Mouse (Mus musculus) ovary, adult 10 weeks (tissue): ENCODE data around the gene Fam243. TPM values are rescaled to one million over a fixed set of nuclear protein-coding genes. Genes with fewer than 3 reads are reported as not detected.

ENCODE experiments used
- polyA plus RNA-seq: library from polyadenylated mRNA; stranded (reverse); fragments of 350-450 nt; fragmentation: Illumina TruSeq; extraction: RNeasy Lipid Tissue Mini Kit (QIAGEN cat#74804); gene quantifications from one replicate; pipeline ENCODE4 v1.2.3, GENCODE M21; 2014

Fam243 gene
- not detected for polyA plus RNA-seq

GRCm38 (mm10) chr16:92321341-92321740 is at the start of gene Fam243:
TSS of gene Fam243 (minus strand) at chr16:92321441.

GRCm38 (mm10) chr16:92359229-92359628 is 38.0 kb upstream of the Fam243 start, which contains the start of gene Kcne1:
TSS of gene Kcne1 (minus strand) at chr16:92359468.

DNA sequence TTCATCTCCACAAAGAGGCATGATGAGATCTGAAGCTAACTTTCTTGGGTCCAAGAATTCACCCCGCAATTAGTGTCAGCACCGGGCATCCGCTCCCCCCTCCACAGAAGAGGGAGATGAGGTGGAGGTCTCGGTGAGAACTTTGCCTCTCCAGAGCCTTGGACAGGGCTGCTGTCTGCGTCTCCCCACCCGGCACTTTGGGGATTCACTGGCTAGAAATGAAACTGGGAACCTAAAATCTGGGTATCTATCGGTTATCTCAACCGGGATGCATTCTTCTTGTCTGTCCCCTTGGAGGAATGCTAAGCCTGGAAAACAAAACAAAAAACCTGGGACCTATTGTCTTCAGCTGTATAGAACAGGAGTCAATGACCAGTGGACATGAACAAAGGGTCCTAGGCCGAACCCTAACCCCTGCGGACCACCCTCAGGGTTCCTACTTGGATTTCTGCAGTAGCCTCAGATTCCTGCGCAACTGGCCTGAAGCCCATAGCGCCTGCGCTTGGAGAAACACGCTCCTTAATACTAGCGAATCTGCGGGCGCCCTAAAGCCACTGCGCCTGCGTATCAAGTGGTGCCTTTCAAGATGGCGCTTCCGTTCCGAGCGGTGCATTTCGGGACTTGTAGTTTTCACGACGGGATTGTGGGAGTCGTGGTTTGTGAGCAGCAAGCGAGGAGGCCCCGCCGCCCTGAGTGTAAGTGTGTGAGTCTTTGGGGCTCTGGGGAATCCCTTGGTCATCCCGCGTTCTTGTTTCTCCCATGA is 20.4 kb downstream of the Fam243 start, which contains the start of gene Smim11:
TSS of gene Smim11 (plus strand) at position 638 of the 763 bp plus-strand sequence.

DNA sequence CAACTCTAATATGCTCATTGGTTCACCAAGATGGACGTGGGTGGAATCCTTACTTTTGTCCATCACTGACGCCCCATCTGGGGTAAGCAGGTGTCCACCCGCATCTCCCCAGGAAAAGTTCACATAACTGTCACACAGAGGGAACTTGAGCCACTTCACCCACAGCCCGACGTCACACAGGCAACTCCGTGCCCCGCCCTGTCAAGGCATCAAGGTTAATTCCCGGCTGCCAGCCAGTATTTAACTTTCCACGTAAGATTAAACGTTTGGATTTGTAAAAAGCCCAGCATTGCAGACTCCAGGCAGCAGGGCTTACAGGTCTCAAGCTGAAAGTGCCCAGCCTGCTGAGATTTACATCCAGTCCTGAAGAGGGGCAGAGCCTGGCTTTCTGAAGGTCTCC is 29.1 kb downstream of the Fam243 start, which contains the start of gene Kcne2:
TSS of gene Kcne2 (plus strand) at position 289 of the 400 bp plus-strand sequence.

Other genes starting within 250 kb of the Fam243 start
- 12.8 TPM for gene Kcne2, start 29.1 kb downstream of the Fam243 start, polyA plus RNA-seq
- 111 TPM for gene Smim11, start 20.2 kb downstream of the Fam243 start, polyA plus RNA-seq
- not detected for gene Kcne1, start 38.0 kb upstream of the Fam243 start, polyA plus RNA-seq
- gene Rcan1, start 149.4 kb upstream of the Fam243 start, polyA plus RNA-seq, result 10.0 TPM
- gene Clic6, start 164.3 kb upstream of the Fam243 start, polyA plus RNA-seq, result 1.4 TPM